Mouse (Mus musculus): Measurements from ENCODE around the gene Cep170b. TPM values are rescaled to one million over a fixed set of nuclear protein-coding genes. Genes with fewer than 3 reads are reported as not detected.

Gene Cep170b
- polyA plus RNA-seq, 1 experiment from 2014 or later: 36.0 TPM

GRCm38 (mm10) chr12:112739023-112739568 is 18.8 kb downstream of the Cep170b start:
- Histone ChIP-seq H3K36me3 (ENCODE audit: control insufficient read depth, insufficient read depth, low read length) (peaks cover 45% of the 10 kb centered on the region), H3K9ac (ENCODE audit: low read depth, low read length) (no peak overlapping the region), H3K4me1 (ENCODE audit: control insufficient read depth, insufficient read depth, low read length) (no peaks in the 10 kb centered on the region), H3K27me3 (ENCODE audit: control insufficient read depth, insufficient read depth, low read depth, low read length) (no peaks in the 10 kb centered on the region), H3K4me2 (ENCODE audit: low read length) (no peak overlapping the region), H3K4me3 (ENCODE audit: low read depth, low read length) (no peak overlapping the region), H3K27ac (ENCODE audit: low read length) (no peak overlapping the region), H3K9me3 (replicated peaks; ENCODE audit: control insufficient read depth, low read length, poor library complexity, severe bottlenecking) (no peaks in the 10 kb centered on the region)
- WGBS: 94% methylated on average over 24 of the region's 24 CpGs
- ATAC-seq: no peak

- H3K9me3 ChIP-seq (replicated peaks; ENCODE audit: control insufficient read depth, low read length, poor library complexity, severe bottlenecking): no peaks in the 10 kb centered on the region
- H3K27me3 ChIP-seq (ENCODE audit: control insufficient read depth, insufficient read depth, low read depth, low read length): no peaks in the 10 kb centered on the region
- ATAC-seq: no peak
- peaks cover 32% of the 10 kb centered on the region for H3K36me3 ChIP-seq (ENCODE audit: control insufficient read depth, insufficient read depth, low read length)
- no peak overlapping the region for H3K4me3 ChIP-seq (ENCODE audit: low read depth, low read length)
- no peak overlapping the region for H3K4me2 ChIP-seq (ENCODE audit: low read length)
- 61% methylated on average over 6 of the region's 6 CpGs for WGBS
- peaks cover 9% of the 10 kb centered on the region for H3K4me1 ChIP-seq (ENCODE audit: control insufficient read depth, insufficient read depth, low read length)
- H3K27ac ChIP-seq (ENCODE audit: low read length): no peak overlapping the region
- peak overlapping the region; percentile 17; the same call in 1 of the 2 replicates for H3K9ac ChIP-seq (ENCODE audit: low read depth, low read length)
Observed at GRCm38 (mm10) chr12:112742768-112743167, 22.5 kb downstream of the Cep170b start.

- WGBS: 58% methylated on average over 25 of the region's 25 CpGs
Observed at GRCm38 (mm10) chr12:112743168-112743975, 23.1 kb downstream of the Cep170b start.

GRCm38 (mm10) chr12:112744211-112744610 is 24.0 kb downstream of the Cep170b start:
- no peak for ATAC-seq
- Histone ChIP-seq H3K36me3 (ENCODE audit: control insufficient read depth, insufficient read depth, low read length) (peaks cover 24% of the 10 kb centered on the region), H3K4me2 (ENCODE audit: low read length) (no peak overlapping the region), H3K27ac (ENCODE audit: low read length) (no peak overlapping the region), H3K4me1 (ENCODE audit: control insufficient read depth, insufficient read depth, low read length) (peaks cover 9% of the 10 kb centered on the region), H3K9me3 (replicated peaks; ENCODE audit: control insufficient read depth, low read length, poor library complexity, severe bottlenecking) (no peaks in the 10 kb centered on the region), H3K9ac (ENCODE audit: low read depth, low read length) (no peak overlapping the region), H3K4me3 (ENCODE audit: low read depth, low read length) (no peak overlapping the region), H3K27me3 (ENCODE audit: control insufficient read depth, insufficient read depth, low read depth, low read length) (no peaks in the 10 kb centered on the region)
- WGBS: 81% methylated on average over 11 of the region's 11 CpGs

More at GRCm38 (mm10) chr12:112743168-112743975, 23.1 kb downstream of the Cep170b start:
- H3K27me3 ChIP-seq (ENCODE audit: control insufficient read depth, insufficient read depth, low read depth, low read length): no peaks in the 10 kb centered on the region
- no peak overlapping the region for H3K4me2 ChIP-seq (ENCODE audit: low read length)
- H3K9me3 ChIP-seq (replicated peaks; ENCODE audit: control insufficient read depth, low read length, poor library complexity, severe bottlenecking): no peaks in the 10 kb centered on the region
- peaks cover 9% of the 10 kb centered on the region for H3K4me1 ChIP-seq (ENCODE audit: control insufficient read depth, insufficient read depth, low read length)
- ATAC-seq: peak; percentile 61
- H3K4me3 ChIP-seq (ENCODE audit: low read depth, low read length): no peak overlapping the region
- H3K9ac ChIP-seq (ENCODE audit: low read depth, low read length): peak overlapping the region; percentile 17; the same call in 1 of the 2 replicates
- no peak overlapping the region for H3K27ac ChIP-seq (ENCODE audit: low read length)
- H3K36me3 ChIP-seq (ENCODE audit: control insufficient read depth, insufficient read depth, low read length): peaks cover 30% of the 10 kb centered on the region

GRCm38 (mm10) chr12:112744891-112745580 is 24.8 kb downstream of the Cep170b start:
- no peaks in the 10 kb centered on the region for H3K9me3 ChIP-seq (replicated peaks; ENCODE audit: control insufficient read depth, low read length, poor library complexity, severe bottlenecking)
- no peak overlapping the region for H3K27ac ChIP-seq (ENCODE audit: low read length)
- no peak for ATAC-seq
- H3K9ac ChIP-seq (ENCODE audit: low read depth, low read length): no peak overlapping the region
- no peaks in the 10 kb centered on the region for H3K27me3 ChIP-seq (ENCODE audit: control insufficient read depth, insufficient read depth, low read depth, low read length)
- peaks cover 9% of the 10 kb centered on the region for H3K4me1 ChIP-seq (ENCODE audit: control insufficient read depth, insufficient read depth, low read length)
- H3K4me3 ChIP-seq (ENCODE audit: low read depth, low read length): no peak overlapping the region
- 78% methylated on average over 10 of the region's 10 CpGs for WGBS
- H3K36me3 ChIP-seq (ENCODE audit: control insufficient read depth, insufficient read depth, low read length): peaks cover 22% of the 10 kb centered on the region
- no peak overlapping the region for H3K4me2 ChIP-seq (ENCODE audit: low read length)

GRCm38 (mm10) chr12:112745716-112746115 is 25.5 kb downstream of the Cep170b start:
- Histone ChIP-seq H3K4me1 (ENCODE audit: control insufficient read depth, insufficient read depth, low read length) (peaks cover 9% of the 10 kb centered on the region), H3K9ac (ENCODE audit: low read depth, low read length) (no peak overlapping the region)
- 93% methylated on average over 10 of the region's 10 CpGs for WGBS

GRCm38 (mm10) chr12:112746461-112746807 is 26.2 kb downstream of the Cep170b start:
- no peaks in the 10 kb centered on the region for H3K27me3 ChIP-seq (ENCODE audit: control insufficient read depth, insufficient read depth, low read depth, low read length)
- no peak overlapping the region for H3K4me2 ChIP-seq (ENCODE audit: low read length)
- peaks cover 9% of the 10 kb centered on the region for H3K4me1 ChIP-seq (ENCODE audit: control insufficient read depth, insufficient read depth, low read length)
- H3K36me3 ChIP-seq (ENCODE audit: control insufficient read depth, insufficient read depth, low read length): peaks cover 13% of the 10 kb centered on the region
- H3K27ac ChIP-seq (ENCODE audit: low read length): no peak overlapping the region
- no peaks in the 10 kb centered on the region for H3K9me3 ChIP-seq (replicated peaks; ENCODE audit: control insufficient read depth, low read length, poor library complexity, severe bottlenecking)
- no peak overlapping the region for H3K4me3 ChIP-seq (ENCODE audit: low read depth, low read length)
- WGBS: 71% methylated on average over 4 of the region's 4 CpGs
- peak; percentile 10; the same call in 1 of the 2 replicates for ATAC-seq
- H3K9ac ChIP-seq (ENCODE audit: low read depth, low read length): peak overlapping the region; percentile 11; the same call in 1 of the 2 replicates

More at GRCm38 (mm10) chr12:112745716-112746115, 25.5 kb downstream of the Cep170b start:
- Histone ChIP-seq H3K9me3 (replicated peaks; ENCODE audit: control insufficient read depth, low read length, poor library complexity, severe bottlenecking) (no peaks in the 10 kb centered on the region), H3K27me3 (ENCODE audit: control insufficient read depth, insufficient read depth, low read depth, low read length) (no peaks in the 10 kb centered on the region), H3K4me3 (ENCODE audit: low read depth, low read length) (no peak overlapping the region), H3K4me2 (ENCODE audit: low read length) (no peak overlapping the region), H3K36me3 (ENCODE audit: control insufficient read depth, insufficient read depth, low read length) (peaks cover 15% of the 10 kb centered on the region), H3K27ac (ENCODE audit: low read length) (no peak overlapping the region)
- ATAC-seq: no peak

GRCm38 (mm10) chr12:112746808-112747605 is 26.8 kb downstream of the Cep170b start:
- peaks cover 13% of the 10 kb centered on the region for H3K36me3 ChIP-seq (ENCODE audit: control insufficient read depth, insufficient read depth, low read length)
- 18% methylated on average over 10 of the region's 10 CpGs for WGBS
- no peaks in the 10 kb centered on the region for H3K9me3 ChIP-seq (replicated peaks; ENCODE audit: control insufficient read depth, low read length, poor library complexity, severe bottlenecking)
- H3K27me3 ChIP-seq (ENCODE audit: control insufficient read depth, insufficient read depth, low read depth, low read length): no peaks in the 10 kb centered on the region
- H3K4me2 ChIP-seq (ENCODE audit: low read length): peak overlapping the region; percentile 12; the same call in 1 of the 2 replicates
- H3K4me3 ChIP-seq (ENCODE audit: low read depth, low read length): no peak overlapping the region
- peak overlapping the region; percentile 58 for H3K9ac ChIP-seq (ENCODE audit: low read depth, low read length)
- peaks cover 9% of the 10 kb centered on the region for H3K4me1 ChIP-seq (ENCODE audit: control insufficient read depth, insufficient read depth, low read length)
- H3K27ac ChIP-seq (ENCODE audit: low read length): peak overlapping the region; percentile 87
- ATAC-seq: peak; percentile 70

Measured in midbrain, embryonic 16.5 days (tissue).